Mouse (Mus musculus) left cerebral cortex, adult 2 months (tissue): Measurements from ENCODE around the gene Nab1. TPM values are rescaled to one million over a fixed set of nuclear protein-coding genes. Genes with fewer than 3 reads are reported as not detected.

Experiments used
- DNase-seq, 2 experiments: peaks; one replicate each; pipeline ENCODE4 v3.0.0; 2021 to 2022; ENCODE audit warnings: low spot score in 2 of 2, mixed read lengths in 1 of 2; ENCODE audit errors: extremely low spot score in 1 of 2
- H3K27ac ChIP-seq: fragments of 200-600 bp; 2 replicates; pipeline ENCODE4 v1.8.1; 2022
- H3K4me3 ChIP-seq: fragments of 200-600 bp; 2 replicates; pipeline ENCODE4 v1.8.1; 2022
- CTCF ChIP-seq: fragments of 200-600 bp; IDR thresholded peaks from 2 replicates; pipeline ENCODE4 v1.8.1; 2022; ENCODE audit warnings: antibody characterized with exemption, mild to moderate bottlenecking, moderate library complexity
- intact Hi-C: fragments of 180-260 bp; cut with DNase I; formaldehyde crosslinking; loops from one replicate; pipeline ENCODE4 v1.15.1; 2025
- total RNA-seq, 2 experiments: library from RNA; stranded (reverse); gene quantifications; 2 replicates each; pipeline ENCODE4 v1.2.3; 2021

The Nab1 gene
- total RNA-seq, 2 experiments from 2014 or later: 35.3 to 39.2 TPM

GRCm38 (mm10) chr1:52470326-52470725 lies 30.2 kb downstream of the Nab1 start:
- Histone ChIP-seq H3K27ac (no peak overlapping the region), H3K4me3 (no peak overlapping the region)
- DNase-seq: no peak
- intact Hi-C loops: no loop called here
- TF ChIP-seq CTCF: no peak

- no peak for TF ChIP-seq CTCF
- no peak for DNase-seq
- peak overlapping the region; percentile 41 for H3K27ac ChIP-seq
- intact Hi-C loops: loop anchor here (5.0 to 10.0 kb wide), 3 partner anchors 131 to 312 kb away; no protein-coding TSS in a partner anchor
- no peak overlapping the region for H3K4me3 ChIP-seq
These were observed 33.9 kb downstream of the Nab1 start for GRCm38 (mm10) chr1:52466518-52467120.

- H3K4me3 ChIP-seq: no peak overlapping the region
- intact Hi-C loops: loop anchor here (1.0 to 10.0 kb wide), 5 partner anchors 35 to 311 kb away; partner anchors contain the start of gene Nab1
- TF ChIP-seq CTCF: no peak
- no peak for DNase-seq
- H3K27ac ChIP-seq: peak overlapping the region; percentile 41
These were observed 34.6 kb downstream of the Nab1 start for GRCm38 (mm10) chr1:52465830-52466229.

GRCm38 (mm10) chr1:52465264-52465663 lies 35.2 kb downstream of the Nab1 start:
- peak overlapping the region; percentile 41; the same call in 1 of the 2 replicates for H3K27ac ChIP-seq
- no peak for TF ChIP-seq CTCF
- H3K4me3 ChIP-seq: no peak overlapping the region
- intact Hi-C loops: loop anchor here (1.0 to 10.0 kb wide), 5 partner anchors 36 to 310 kb away; partner anchors contain the start of gene Nab1
- DNase-seq: peak; percentile 28 to 42

- intact Hi-C loops: loop anchor here (10.0 kb wide), 1 partner anchor 309 kb away; no protein-coding TSS in a partner anchor
- Histone ChIP-seq H3K4me3 (no peak overlapping the region), H3K27ac (no peak overlapping the region)
- DNase-seq: no peak
- no peak for TF ChIP-seq CTCF
These were observed 37.2 kb downstream of the Nab1 start for GRCm38 (mm10) chr1:52463305-52463704.

- Histone ChIP-seq H3K27ac (no peak overlapping the region), H3K4me3 (no peak overlapping the region)
- no peak for TF ChIP-seq CTCF
- DNase-seq: no peak
- intact Hi-C loops: no loop called here
These were observed 43.9 kb downstream of the Nab1 start for GRCm38 (mm10) chr1:52456571-52456970.

- Histone ChIP-seq H3K4me3 (no peak overlapping the region), H3K27ac (no peak overlapping the region)
- intact Hi-C loops: no loop called here
- TF ChIP-seq CTCF: no peak
- DNase-seq: no peak
These were observed 45.9 kb downstream of the Nab1 start for GRCm38 (mm10) chr1:52454509-52455001.

- intact Hi-C loops: no loop called here
- DNase-seq: no peak
- TF ChIP-seq CTCF: no peak
- no peak overlapping the region for H3K27ac ChIP-seq
- no peak overlapping the region for H3K4me3 ChIP-seq
These were observed 49.1 kb downstream of the Nab1 start for GRCm38 (mm10) chr1:52451360-52451759.

- Histone ChIP-seq H3K4me3 (no peak overlapping the region), H3K27ac (peak overlapping the region; percentile 42; the same call in 1 of the 2 replicates)
- no peak for TF ChIP-seq CTCF
- intact Hi-C loops: loop anchor here (10.0 kb wide), 1 partner anchor 101 kb away; no protein-coding TSS in a partner anchor
- DNase-seq: no peak
These were observed 64.6 kb downstream of the Nab1 start for GRCm38 (mm10) chr1:52435856-52436255.

- intact Hi-C loops: loop anchor here (10.0 kb wide), 1 partner anchor 99 kb away; no protein-coding TSS in a partner anchor
- Histone ChIP-seq H3K27ac (no peak overlapping the region), H3K4me3 (no peak overlapping the region)
- no peak for DNase-seq
- no peak for TF ChIP-seq CTCF
These were observed 66.4 kb downstream of the Nab1 start for GRCm38 (mm10) chr1:52434085-52434484.

GRCm38 (mm10) chr1:52431806-52432205 lies 68.7 kb downstream of the Nab1 start:
- no peak overlapping the region for H3K4me3 ChIP-seq
- TF ChIP-seq CTCF: no peak
- no peak overlapping the region for H3K27ac ChIP-seq
- intact Hi-C loops: loop anchor here (10.0 kb wide), 1 partner anchor 97 kb away; no protein-coding TSS in a partner anchor
- no peak for DNase-seq

- no peak for TF ChIP-seq CTCF
- no peak for DNase-seq
- intact Hi-C loops: loop anchor here (10.0 kb wide), 1 partner anchor 96 kb away; no protein-coding TSS in a partner anchor
- Histone ChIP-seq H3K4me3 (no peak overlapping the region), H3K27ac (no peak overlapping the region)
These were observed 69.9 kb downstream of the Nab1 start for GRCm38 (mm10) chr1:52430606-52431005.
